Mouse (Mus musculus) ES-E14 (cell line): ENCODE measurements at regions not wholly inside any gene's neighbourhood (a gene's known extent, or its start where the extent isn't known, plus 50 kb on each side); places are given as distances from the start of the nearest gene placed in this dataset.

Source experiments
- CHD2 ChIP-seq: IDR thresholded peaks from 2 replicates; pipeline ENCODE4 v1.6.1; 2014; ENCODE audit warnings: mild to moderate bottlenecking, low read depth, low read length, inconsistent platforms
- HCFC1 ChIP-seq: IDR thresholded peaks from 2 replicates; pipeline ENCODE4 v1.6.1; 2012; ENCODE audit warnings: low read length, inconsistent platforms, borderline replicate concordance; ENCODE audit not compliant: insufficient read depth
- MAFK ChIP-seq: IDR thresholded peaks from 2 replicates; pipeline ENCODE4 v1.6.1; 2014; ENCODE audit warnings: mild to moderate bottlenecking, low read depth, low read length, inconsistent platforms; ENCODE audit not compliant: insufficient read depth
- ZC3H11A ChIP-seq: IDR thresholded peaks from 2 replicates; pipeline ENCODE4 v1.6.1; 2012; ENCODE audit warnings: low read depth, mild to moderate bottlenecking, inconsistent platforms, low read length, borderline replicate concordance
- ZNF384 ChIP-seq: IDR thresholded peaks from 2 replicates; pipeline ENCODE4 v1.6.1; 2012; ENCODE audit warnings: low read depth, low read length, inconsistent platforms

GRCm38 (mm10) chr15:67611896-67612295, 1111.2 kb upstream of the Lrrc6 start:
- TF ChIP-seq MAFK (no peak), HCFC1 (no peak), CHD2 (no peak), ZC3H11A (no peak), ZNF384 (no peak)
